In the genomic region with DNA sequence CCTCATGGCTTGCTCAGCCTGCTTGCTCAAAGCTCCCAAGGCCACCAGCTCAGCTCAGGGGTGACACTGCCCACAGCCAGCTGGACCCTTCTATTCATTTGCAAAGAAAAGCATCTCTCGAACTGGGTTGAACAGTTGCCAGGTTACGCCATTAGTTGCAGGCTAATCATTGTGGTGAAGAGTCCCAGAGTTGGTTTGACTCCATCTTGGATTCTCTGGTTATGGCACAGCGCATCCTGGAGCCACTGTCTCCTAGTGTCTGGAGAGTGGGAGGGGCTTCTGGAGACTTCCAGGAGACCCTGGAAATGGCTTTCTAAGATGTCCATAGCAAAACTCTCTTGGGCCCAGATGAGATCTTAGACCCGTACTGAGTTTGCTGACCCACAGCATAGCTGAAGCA, we compare ENCODE assay signal across 1 mouse cellular context.
TF ChIP-seq lines count a peak whose summit lies in the region.

No protein-coding gene starts in this region.

TF ChIP-seq in MEL, 35 proteins besides CTCF, POLR2A, EP300 and RAD21:
- TF ChIP-seq CHD2 (IDR thresholded peaks at IDR 0.05; ENCODE audit: low read length) = no peak
- TF ChIP-seq NELFE (IDR thresholded peaks at IDR 0.05; ENCODE audit: low read depth, low read length) = peak; percentile 23; the same call in 1 of the 2 replicates
